Mouse (Mus musculus) 3T3-L1 (cell line): Measurements from ENCODE around the gene Vgf.

Experiments used
- DNase-seq: peaks from one replicate; pipeline ENCODE4 v3.0.0-alpha.2; 2015; ENCODE audit warnings: low read depth, low spot score

Vgf gene

GRCm38 (mm10) chr5:137029643-137030415, 3.6 kb downstream of the Vgf start:
- peak; percentile 97 for DNase-seq

- DNase-seq: no peak
Observed at GRCm38 (mm10) chr5:137030416-137030810, 4.2 kb downstream of the Vgf start.

GRCm38 (mm10) chr5:137031076-137032032, 5.2 kb downstream of the Vgf start:
- peak; percentile 64 for DNase-seq

GRCm38 (mm10) chr5:137032033-137032421, 5.8 kb downstream of the Vgf start:
- no peak for DNase-seq

GRCm38 (mm10) chr5:137032641-137033074, 6.5 kb downstream of the Vgf start:
- peak; percentile 86 for DNase-seq

DNA sequence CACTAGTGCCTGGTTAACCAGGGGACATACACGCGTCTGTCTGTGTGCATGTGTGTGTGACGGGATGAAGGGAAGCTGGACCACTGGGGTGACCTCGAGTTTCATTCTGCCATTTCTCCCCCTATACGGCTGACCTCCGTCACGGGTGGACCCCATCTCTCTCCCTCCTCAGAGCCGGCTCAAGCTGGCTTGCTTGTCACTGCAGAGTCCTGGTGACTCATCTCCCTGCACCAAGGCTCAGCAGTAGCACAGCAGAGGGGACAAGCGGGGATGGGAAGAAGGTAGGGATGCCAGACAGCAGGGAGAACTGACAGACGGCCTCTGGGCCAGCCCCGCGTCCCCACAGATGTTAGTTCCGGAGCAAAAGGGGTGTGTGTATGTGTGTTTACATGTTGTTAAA, 10.0 kb downstream of the Vgf start:
- DNase-seq: no peak

- no peak for DNase-seq
Observed at GRCm38 (mm10) chr5:137039453-137039852, 13.3 kb downstream of the Vgf start.

- no peak for DNase-seq
Observed at GRCm38 (mm10) chr5:137041442-137041841, 15.2 kb downstream of the Vgf start.

GRCm38 (mm10) chr5:137043997-137044396, 17.8 kb downstream of the Vgf start:
- no peak for DNase-seq

GRCm38 (mm10) chr5:137045402-137046323, 19.5 kb downstream of the Vgf start, which contains the start of gene Ap1s1:
Gene Ap1s1 (minus strand): TSS chr5:137046135.
- peak; percentile 98 for DNase-seq

GRCm38 (mm10) chr5:137046324-137046718, 20.1 kb downstream of the Vgf start:
- DNase-seq: no peak

DNA sequence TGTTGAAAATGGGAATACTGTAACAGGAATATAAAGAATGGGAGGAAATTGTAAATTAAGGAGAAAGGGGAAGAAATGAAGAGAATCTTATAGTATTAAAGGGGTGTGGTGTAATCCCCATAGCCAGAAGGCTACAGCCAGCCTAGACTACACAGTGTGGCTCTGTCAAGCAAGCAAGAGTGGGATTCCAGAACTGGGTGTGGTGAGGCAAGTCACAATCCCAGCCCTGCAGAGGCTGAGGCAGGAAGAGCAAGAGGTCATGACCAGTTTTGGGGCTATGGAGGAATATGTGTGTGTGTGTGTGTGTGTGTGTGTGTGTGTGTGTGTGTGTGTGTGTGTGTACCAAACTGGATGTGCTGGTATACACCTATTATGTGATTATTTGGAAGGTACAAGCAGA, 20.8 kb downstream of the Vgf start:
- peak; percentile 63 for DNase-seq

- no peak for DNase-seq
Observed at GRCm38 (mm10) chr5:137051125-137051524, 24.9 kb downstream of the Vgf start.

DNA sequence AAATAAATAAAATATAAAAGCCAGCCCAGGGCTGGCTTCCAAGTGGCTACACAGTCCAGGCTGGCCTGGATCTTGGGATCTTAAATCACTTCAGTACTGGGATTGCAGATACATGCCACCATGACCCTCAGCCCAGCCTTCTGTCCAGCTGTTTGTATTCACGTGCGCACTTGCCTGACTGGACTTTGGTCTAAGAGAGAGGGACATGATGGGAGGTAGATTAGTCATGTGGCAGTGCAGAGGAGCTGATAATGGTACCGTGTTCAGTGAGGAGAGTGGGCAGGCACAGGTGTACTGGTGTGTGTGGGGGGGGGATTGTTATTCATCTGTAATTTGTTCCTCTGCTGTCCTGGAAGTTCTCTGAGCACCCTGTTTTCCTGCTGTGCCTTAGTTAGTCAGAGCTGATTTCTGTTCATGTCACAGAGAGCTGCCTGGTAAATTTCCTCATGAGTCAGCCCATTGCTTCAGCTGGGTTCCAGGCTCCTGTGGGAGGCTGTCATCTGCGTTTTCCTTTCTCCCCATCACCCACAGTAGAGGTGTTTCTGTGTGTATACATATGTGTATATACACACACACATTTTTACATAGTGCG, 25.8 kb downstream of the Vgf start:
- DNase-seq: peak; percentile 72

DNA sequence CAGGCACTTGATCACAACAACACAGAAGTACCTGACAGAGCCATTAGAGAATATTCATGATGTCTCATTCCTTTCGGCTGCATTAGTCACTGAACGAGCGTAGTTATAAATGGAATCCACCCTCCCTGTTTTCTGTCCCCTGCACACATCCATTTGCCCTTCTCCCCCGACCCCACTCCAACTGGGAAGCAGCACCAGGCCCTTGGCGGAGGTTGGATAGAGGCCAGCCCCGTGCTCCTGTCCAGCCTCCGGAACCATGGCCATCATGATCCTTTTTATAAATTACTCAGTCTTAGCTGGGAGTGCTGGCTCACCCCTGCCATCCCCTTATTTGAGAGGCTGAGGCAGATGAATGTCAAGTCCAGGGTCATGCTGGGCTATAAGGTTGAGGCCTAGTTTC, 28.1 kb downstream of the Vgf start:
- no peak for DNase-seq

DNA sequence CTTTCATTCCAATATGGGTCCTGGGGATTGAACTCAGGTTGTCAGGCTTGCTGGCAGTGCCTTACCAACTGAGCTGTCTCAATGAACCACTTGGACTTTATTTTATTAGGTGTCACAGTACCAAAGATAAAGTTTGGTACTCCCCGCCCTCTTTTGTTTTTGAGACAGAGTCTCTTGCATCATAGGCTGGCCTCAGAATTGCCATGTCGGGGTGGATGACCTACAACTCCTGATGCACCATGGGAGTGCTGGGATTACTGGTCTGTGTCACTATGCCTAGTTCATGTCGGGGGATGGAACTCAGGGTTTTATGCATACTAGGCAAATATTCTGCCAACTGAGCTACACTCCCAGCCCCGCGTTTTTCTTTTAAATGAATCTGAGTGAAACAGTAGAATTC, 28.7 kb downstream of the Vgf start:
- no peak for DNase-seq

GRCm38 (mm10) chr5:137061809-137062481, 35.8 kb downstream of the Vgf start:
- DNase-seq: peak; percentile 98

DNA sequence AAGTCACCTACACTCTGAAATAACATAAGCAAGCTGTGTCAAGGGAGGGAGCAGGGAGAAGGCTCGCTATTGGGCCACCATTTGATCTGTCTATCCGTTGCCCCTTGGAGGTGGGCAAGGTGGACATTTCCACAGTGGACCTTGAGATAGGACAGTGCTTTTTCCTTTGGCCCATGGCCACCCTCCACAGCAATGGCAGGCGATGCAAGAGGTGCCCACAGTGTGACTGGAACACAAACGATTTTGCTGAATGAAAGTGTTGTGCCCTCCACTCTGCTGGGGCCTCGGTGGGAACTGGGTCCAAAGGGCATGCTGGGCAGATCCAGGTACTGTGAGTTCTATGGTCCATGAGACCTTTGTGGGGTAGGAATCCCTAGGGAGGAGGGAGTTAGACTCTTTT, 36.4 kb downstream of the Vgf start:
- DNase-seq: no peak

GRCm38 (mm10) chr5:137065454-137065853, 39.3 kb downstream of the Vgf start:
- DNase-seq: no peak

- DNase-seq: peak; percentile 55
Observed at GRCm38 (mm10) chr5:137065923-137066322, 39.7 kb downstream of the Vgf start.
